Mouse (Mus musculus): ENCODE measurements around the gene Prkcb. TPM values are rescaled to one million over a fixed set of nuclear protein-coding genes. Genes with fewer than 3 reads are reported as not detected.

Prkcb gene
- polyA plus RNA-seq, 1 experiment from 2014 or later, result 117 TPM

GRCm38 (mm10) chr7:122544616-122545015 lies 256.1 kb downstream of the Prkcb start:
- H3K4me2 ChIP-seq, result no peak overlapping the region
- H3K27me3 ChIP-seq (replicated peaks), result no peaks in the 10 kb centered on the region
- peaks cover 10% of the 10 kb centered on the region; the same call in 1 of the 2 replicates for H3K4me1 ChIP-seq
- WGBS, result 85% methylated on average over 3 of the region's 3 CpGs
- no peaks in the 10 kb centered on the region for H3K36me3 ChIP-seq (replicated peaks)
- no peak overlapping the region for H3K9ac ChIP-seq
- H3K27ac ChIP-seq, result no peak overlapping the region
- ATAC-seq (replicated peaks), result no peak
- no peaks in the 10 kb centered on the region for H3K9me3 ChIP-seq
- H3K4me3 ChIP-seq, result no peak overlapping the region

GRCm38 (mm10) chr7:122556575-122557140 lies 268.1 kb downstream of the Prkcb start:
- Histone ChIP-seq H3K4me3 (no peak overlapping the region), H3K4me1 (peaks cover 26% of the 10 kb centered on the region), H3K9ac (no peak overlapping the region), H3K36me3 (replicated peaks) (no peaks in the 10 kb centered on the region), H3K27me3 (replicated peaks) (no peaks in the 10 kb centered on the region), H3K4me2 (no peak overlapping the region), H3K9me3 (no peaks in the 10 kb centered on the region), H3K27ac (peak overlapping the region; percentile 43; the same call in 1 of the 2 replicates)
- 0 out of 2 replicates have a peak, but pooled peaks have one; percentile 45 for ATAC-seq (replicated peaks)
- WGBS, result 21% methylated on average over 6 of the region's 6 CpGs

DNA sequence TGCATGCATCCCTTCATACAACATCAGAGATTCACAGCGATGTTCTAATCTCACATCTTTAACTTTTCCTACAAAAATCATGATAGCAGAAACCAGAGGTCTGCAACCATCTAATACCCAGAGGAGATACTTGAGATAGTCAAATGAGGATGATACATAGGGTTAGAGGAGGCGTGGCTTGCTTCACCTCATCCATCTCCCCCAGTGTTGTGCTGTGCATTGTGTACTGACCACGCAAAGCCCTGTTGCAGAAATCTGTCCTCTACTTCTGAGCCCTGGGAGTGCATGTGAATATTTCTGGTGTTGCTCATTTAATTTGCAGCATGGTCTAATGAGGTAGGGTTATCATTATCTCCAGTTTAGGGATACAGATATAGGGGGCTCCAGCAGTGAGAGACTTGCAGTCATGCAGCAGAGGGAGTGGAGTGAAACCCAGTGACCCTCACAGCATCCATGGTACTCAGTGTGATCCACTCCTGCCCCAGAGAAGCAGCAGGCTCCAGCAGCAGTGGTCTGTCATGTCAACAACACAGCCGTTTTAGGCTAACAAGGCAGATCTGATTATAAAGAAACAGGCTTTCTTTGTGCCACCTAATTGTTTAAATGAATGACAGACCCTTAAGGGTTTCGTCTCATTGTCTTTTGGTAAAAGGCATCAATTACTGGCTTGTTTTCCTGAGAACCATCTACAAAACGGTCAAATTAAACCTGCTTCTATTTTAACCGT lies 269.7 kb downstream of the Prkcb start:
- Histone ChIP-seq H3K4me3 (no peak overlapping the region), H3K36me3 (replicated peaks) (no peaks in the 10 kb centered on the region), H3K4me2 (no peak overlapping the region), H3K9me3 (no peaks in the 10 kb centered on the region), H3K27ac (no peak overlapping the region), H3K9ac (no peak overlapping the region), H3K27me3 (replicated peaks) (no peaks in the 10 kb centered on the region), H3K4me1 (peaks cover 26% of the 10 kb centered on the region)
- no peak for ATAC-seq (replicated peaks)
- 45% methylated on average over 7 of the region's 7 CpGs for WGBS

- Histone ChIP-seq H3K4me2 (no peak overlapping the region), H3K4me3 (no peak overlapping the region), H3K9me3 (no peaks in the 10 kb centered on the region), H3K36me3 (replicated peaks) (no peaks in the 10 kb centered on the region), H3K4me1 (peaks cover 26% of the 10 kb centered on the region), H3K27me3 (replicated peaks) (no peaks in the 10 kb centered on the region), H3K27ac (no peak overlapping the region), H3K9ac (no peak overlapping the region)
- WGBS, result 29% methylated on average over 6 of the region's 6 CpGs
- no peak for ATAC-seq (replicated peaks)
These were observed 270.4 kb downstream of the Prkcb start for GRCm38 (mm10) chr7:122558912-122559311.

DNA sequence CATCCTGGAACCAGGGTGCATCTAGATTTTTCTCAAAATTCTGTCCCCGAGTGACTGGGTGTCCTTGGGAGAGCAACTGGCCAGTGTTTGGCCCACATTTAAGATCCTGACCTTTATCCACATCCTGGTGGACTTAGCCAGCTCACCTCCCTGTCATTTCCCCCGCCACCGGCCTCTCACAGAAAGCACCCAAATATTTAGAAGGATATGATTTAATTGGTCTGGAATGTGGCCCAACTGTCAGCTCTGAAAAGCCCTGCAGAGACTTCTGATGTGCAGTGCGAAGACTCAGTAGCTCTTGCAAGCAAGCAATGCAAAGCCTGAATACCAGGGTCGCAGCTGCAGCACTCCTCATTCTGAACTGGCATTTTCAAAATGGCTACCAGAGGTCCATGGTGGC lies 274.0 kb downstream of the Prkcb start:
- H3K9ac ChIP-seq, result no peak overlapping the region
- no peak for ATAC-seq (replicated peaks)
- peaks cover 15% of the 10 kb centered on the region for H3K4me1 ChIP-seq
- H3K4me3 ChIP-seq, result no peak overlapping the region
- H3K4me2 ChIP-seq, result no peak overlapping the region
- H3K36me3 ChIP-seq (replicated peaks), result no peaks in the 10 kb centered on the region
- H3K27me3 ChIP-seq (replicated peaks), result no peaks in the 10 kb centered on the region
- WGBS, result 73% methylated on average over 5 of the region's 5 CpGs
- no peaks in the 10 kb centered on the region for H3K9me3 ChIP-seq
- H3K27ac ChIP-seq, result no peak overlapping the region

- Histone ChIP-seq H3K4me1 (no peaks in the 10 kb centered on the region), H3K9me3 (no peaks in the 10 kb centered on the region), H3K9ac (no peak overlapping the region), H3K27ac (no peak overlapping the region), H3K4me3 (no peak overlapping the region), H3K36me3 (replicated peaks) (no peaks in the 10 kb centered on the region), H3K27me3 (replicated peaks) (no peaks in the 10 kb centered on the region), H3K4me2 (no peak overlapping the region)
- WGBS, result 96% methylated on average over 1 of the region's 1 CpGs
- ATAC-seq (replicated peaks), result no peak
These were observed 276.8 kb downstream of the Prkcb start for GRCm38 (mm10) chr7:122565371-122565770.

- H3K27ac ChIP-seq, result no peak overlapping the region
- no peaks in the 10 kb centered on the region for H3K4me1 ChIP-seq
- ATAC-seq (replicated peaks), result no peak
- H3K9ac ChIP-seq, result no peak overlapping the region
- WGBS, result 58% methylated on average over 7 of the region's 7 CpGs
- no peaks in the 10 kb centered on the region for H3K27me3 ChIP-seq (replicated peaks)
- H3K4me2 ChIP-seq, result no peak overlapping the region
- H3K4me3 ChIP-seq, result no peak overlapping the region
- no peaks in the 10 kb centered on the region for H3K36me3 ChIP-seq (replicated peaks)
- no peaks in the 10 kb centered on the region for H3K9me3 ChIP-seq
These were observed 277.5 kb downstream of the Prkcb start for GRCm38 (mm10) chr7:122566011-122566410.

GRCm38 (mm10) chr7:122568787-122569186 lies 280.2 kb downstream of the Prkcb start:
- no peak overlapping the region for H3K9ac ChIP-seq
- H3K4me3 ChIP-seq, result no peak overlapping the region
- no peak for ATAC-seq (replicated peaks)
- H3K27ac ChIP-seq, result no peak overlapping the region
- H3K27me3 ChIP-seq (replicated peaks), result no peaks in the 10 kb centered on the region
- no peak overlapping the region for H3K4me2 ChIP-seq
- H3K4me1 ChIP-seq, result no peaks in the 10 kb centered on the region
- H3K36me3 ChIP-seq (replicated peaks), result no peaks in the 10 kb centered on the region
- no peaks in the 10 kb centered on the region for H3K9me3 ChIP-seq
- 78% methylated on average over 7 of the region's 7 CpGs for WGBS

DNA sequence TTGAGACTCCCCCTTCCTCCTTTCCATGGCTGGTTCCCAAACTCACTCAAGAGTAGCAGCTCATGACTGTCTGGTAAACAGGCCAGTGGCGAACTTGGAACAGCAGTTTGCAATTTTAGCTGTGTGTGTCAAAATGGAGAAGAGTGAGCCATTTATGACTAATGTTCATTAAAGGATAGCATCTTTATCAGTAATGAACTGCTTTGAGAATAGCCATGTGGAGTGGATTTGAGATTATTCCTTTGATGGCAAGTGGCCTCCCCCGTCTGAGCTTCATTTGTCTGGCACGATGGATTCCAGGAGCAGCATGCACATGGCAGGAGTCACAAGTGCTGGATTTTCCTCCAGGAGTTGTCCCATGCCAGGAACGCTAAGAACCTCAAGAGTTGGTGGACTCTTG lies 281.9 kb downstream of the Prkcb start:
- Histone ChIP-seq H3K9me3 (no peaks in the 10 kb centered on the region), H3K27me3 (replicated peaks) (no peaks in the 10 kb centered on the region), H3K36me3 (replicated peaks) (no peaks in the 10 kb centered on the region), H3K4me2 (no peak overlapping the region), H3K4me3 (no peak overlapping the region), H3K27ac (no peak overlapping the region), H3K4me1 (no peaks in the 10 kb centered on the region), H3K9ac (no peak overlapping the region)
- ATAC-seq (replicated peaks), result no peak
- 76% methylated on average over 4 of the region's 4 CpGs for WGBS

GRCm38 (mm10) chr7:122573101-122573635 lies 284.6 kb downstream of the Prkcb start:
- Histone ChIP-seq H3K4me3 (no peak overlapping the region), H3K27me3 (replicated peaks) (no peaks in the 10 kb centered on the region), H3K9ac (no peak overlapping the region), H3K4me1 (no peaks in the 10 kb centered on the region), H3K9me3 (no peaks in the 10 kb centered on the region), H3K36me3 (replicated peaks) (no peaks in the 10 kb centered on the region), H3K4me2 (no peak overlapping the region), H3K27ac (no peak overlapping the region)
- WGBS, result 86% methylated on average over 3 of the region's 3 CpGs
- ATAC-seq (replicated peaks), result no peak

DNA sequence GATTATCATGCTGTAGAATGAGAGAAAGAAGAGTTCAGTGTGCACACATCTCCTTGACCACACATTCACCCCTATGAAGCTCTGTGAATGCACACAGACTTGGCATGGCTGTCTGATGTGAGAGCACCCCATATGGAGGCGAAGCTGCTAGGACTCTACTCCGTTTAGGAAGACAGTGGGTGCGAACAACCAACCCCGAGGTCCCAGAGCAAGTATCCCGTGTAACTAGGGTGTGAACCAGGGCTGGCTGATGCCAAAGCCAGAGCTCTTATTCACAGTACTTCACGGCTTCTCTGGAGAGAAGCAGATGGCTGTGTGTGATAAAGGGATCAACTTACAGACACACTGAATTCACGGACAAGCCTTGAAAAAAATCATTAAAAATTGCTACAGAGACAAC lies 285.9 kb downstream of the Prkcb start:
- Histone ChIP-seq H3K9me3 (no peaks in the 10 kb centered on the region), H3K9ac (no peak overlapping the region), H3K27ac (no peak overlapping the region), H3K36me3 (replicated peaks) (no peaks in the 10 kb centered on the region), H3K27me3 (replicated peaks) (no peaks in the 10 kb centered on the region), H3K4me1 (no peaks in the 10 kb centered on the region), H3K4me2 (no peak overlapping the region), H3K4me3 (no peak overlapping the region)
- no peak for ATAC-seq (replicated peaks)
- 77% methylated on average over 7 of the region's 7 CpGs for WGBS

GRCm38 (mm10) chr7:122575056-122575455 lies 286.5 kb downstream of the Prkcb start:
- H3K36me3 ChIP-seq (replicated peaks), result no peaks in the 10 kb centered on the region
- H3K27ac ChIP-seq, result no peak overlapping the region
- H3K4me1 ChIP-seq, result no peaks in the 10 kb centered on the region
- no peak overlapping the region for H3K4me3 ChIP-seq
- H3K9ac ChIP-seq, result no peak overlapping the region
- H3K4me2 ChIP-seq, result no peak overlapping the region
- H3K9me3 ChIP-seq, result no peaks in the 10 kb centered on the region
- no peak for ATAC-seq (replicated peaks)
- no peaks in the 10 kb centered on the region for H3K27me3 ChIP-seq (replicated peaks)
- WGBS, result 82% methylated on average over 5 of the region's 5 CpGs

- H3K9me3 ChIP-seq, result no peaks in the 10 kb centered on the region
- ATAC-seq (replicated peaks), result no peak
- H3K27me3 ChIP-seq (replicated peaks), result no peaks in the 10 kb centered on the region
- H3K27ac ChIP-seq, result no peak overlapping the region
- H3K4me3 ChIP-seq, result no peak overlapping the region
- no peak overlapping the region for H3K9ac ChIP-seq
- 21% methylated on average over 8 of the region's 8 CpGs for WGBS
- H3K4me2 ChIP-seq, result no peak overlapping the region
- H3K36me3 ChIP-seq (replicated peaks), result no peaks in the 10 kb centered on the region
- H3K4me1 ChIP-seq, result no peaks in the 10 kb centered on the region
These were observed 287.0 kb downstream of the Prkcb start for GRCm38 (mm10) chr7:122575506-122575905.

Measured in midbrain, embryonic 15.5 days (tissue).